Mouse (Mus musculus): ENCODE measurements around the gene Fabp2.

Fabp2 gene

GRCm38 (mm10) chr3:122894772-122895171 is at the start of gene Fabp2:
Gene Fabp2 (plus strand): TSS chr3:122895072.
- in situ Hi-C loops (cut with MboI; ENCODE audit: low sequenced_read_pairs), result no loop called here

- in situ Hi-C loops (cut with MboI; ENCODE audit: low sequenced_read_pairs), result no loop called here
Observed at GRCm38 (mm10) chr3:122848410-122849034, 46.4 kb upstream of the Fabp2 start.

- in situ Hi-C loops (cut with MboI; ENCODE audit: low sequenced_read_pairs), result no loop called here
Observed at GRCm38 (mm10) chr3:122855149-122855548, 39.7 kb upstream of the Fabp2 start.

- in situ Hi-C loops (cut with MboI; ENCODE audit: low sequenced_read_pairs), result no loop called here
Observed at GRCm38 (mm10) chr3:122859829-122860228, 35.0 kb upstream of the Fabp2 start.

GRCm38 (mm10) chr3:122860573-122861498 is 34.0 kb upstream of the Fabp2 start:
- in situ Hi-C loops (cut with MboI; ENCODE audit: low sequenced_read_pairs), result no loop called here

GRCm38 (mm10) chr3:122865092-122865491 is 29.8 kb upstream of the Fabp2 start:
- in situ Hi-C loops (cut with MboI; ENCODE audit: low sequenced_read_pairs), result no loop called here

- in situ Hi-C loops (cut with MboI; ENCODE audit: low sequenced_read_pairs), result no loop called here
Observed at GRCm38 (mm10) chr3:122868270-122868669, 26.6 kb upstream of the Fabp2 start.

GRCm38 (mm10) chr3:122871596-122871995 is 23.3 kb upstream of the Fabp2 start:
- in situ Hi-C loops (cut with MboI; ENCODE audit: low sequenced_read_pairs), result no loop called here

- in situ Hi-C loops (cut with MboI; ENCODE audit: low sequenced_read_pairs), result no loop called here
Observed at GRCm38 (mm10) chr3:122876870-122877269, 18.0 kb upstream of the Fabp2 start.

GRCm38 (mm10) chr3:122877543-122877942 is 17.3 kb upstream of the Fabp2 start:
- in situ Hi-C loops (cut with MboI; ENCODE audit: low sequenced_read_pairs), result no loop called here

- in situ Hi-C loops (cut with MboI; ENCODE audit: low sequenced_read_pairs), result no loop called here
Observed at GRCm38 (mm10) chr3:122878705-122879315, 16.1 kb upstream of the Fabp2 start.

- in situ Hi-C loops (cut with MboI; ENCODE audit: low sequenced_read_pairs), result no loop called here
Observed at GRCm38 (mm10) chr3:122887505-122888301, 7.2 kb upstream of the Fabp2 start.

GRCm38 (mm10) chr3:122888371-122888819 is 6.5 kb upstream of the Fabp2 start:
- in situ Hi-C loops (cut with MboI; ENCODE audit: low sequenced_read_pairs), result no loop called here

- in situ Hi-C loops (cut with MboI; ENCODE audit: low sequenced_read_pairs), result no loop called here
Observed at GRCm38 (mm10) chr3:122895189-122895731, 388 bp downstream of the Fabp2 start.

GRCm38 (mm10) chr3:122898254-122898653 is 3.4 kb downstream of the Fabp2 start:
- in situ Hi-C loops (cut with MboI; ENCODE audit: low sequenced_read_pairs), result no loop called here

GRCm38 (mm10) chr3:122903746-122904433 is 9.0 kb downstream of the Fabp2 start:
- in situ Hi-C loops (cut with MboI; ENCODE audit: low sequenced_read_pairs), result no loop called here

GRCm38 (mm10) chr3:122907841-122908240 is 13.0 kb downstream of the Fabp2 start:
- in situ Hi-C loops (cut with MboI; ENCODE audit: low sequenced_read_pairs), result no loop called here

GRCm38 (mm10) chr3:122915493-122915892 is 20.6 kb downstream of the Fabp2 start:
- in situ Hi-C loops (cut with MboI; ENCODE audit: low sequenced_read_pairs), result no loop called here

GRCm38 (mm10) chr3:122916191-122916680 is 21.4 kb downstream of the Fabp2 start:
- in situ Hi-C loops (cut with MboI; ENCODE audit: low sequenced_read_pairs), result no loop called here

- in situ Hi-C loops (cut with MboI; ENCODE audit: low sequenced_read_pairs), result no loop called here
Observed at GRCm38 (mm10) chr3:122918672-122919071, 23.8 kb downstream of the Fabp2 start.
